Mouse (Mus musculus) liver, adult 2 months (tissue): Measurements from ENCODE around the gene Eif2b2. TPM values are rescaled to one million over a fixed set of nuclear protein-coding genes. Genes with fewer than 3 reads are reported as not detected.

Experiments
- DNase-seq: peaks from one replicate; pipeline ENCODE4 v3.0.0-alpha.2; 2011; ENCODE audit warnings: low read depth, low spot score; ENCODE audit errors: extremely low read depth
- H3K27ac ChIP-seq: fragments of 200-500 bp; replicated peaks from 2 replicates; pipeline ENCODE4 v1.5.1; 2012; ENCODE audit warnings: low read depth, mild to moderate bottlenecking, control low read depth, inconsistent platforms, low read length; ENCODE audit not compliant: insufficient read depth
- H3K27me3 ChIP-seq: fragments of 200-500 bp; 2 replicates; pipeline ENCODE4 v1.6.1; 2012; ENCODE audit warnings: mild to moderate bottlenecking, moderate library complexity, low read length, inconsistent platforms; ENCODE audit not compliant: control insufficient read depth, insufficient read depth
- H3K36me3 ChIP-seq: fragments of 200-500 bp; 2 replicates; pipeline ENCODE4 v1.6.1; 2012; ENCODE audit warnings: low read length, inconsistent platforms; ENCODE audit not compliant: control insufficient read depth, insufficient read depth
- H3K4me1 ChIP-seq: fragments of 200-500 bp; 2 replicates; pipeline ENCODE4 v1.6.1; 2011; ENCODE audit warnings: low read length; ENCODE audit not compliant: control insufficient read depth, insufficient read depth
- H3K4me3 ChIP-seq: fragments of 200-500 bp; 2 replicates; pipeline ENCODE4 v1.5.1; 2011; ENCODE audit warnings: low read depth, mild to moderate bottlenecking, control low read depth, low read length, moderate library complexity; ENCODE audit not compliant: insufficient read depth
- H3K79me2 ChIP-seq: fragments of 200-500 bp; 2 replicates; pipeline ENCODE4 v1.6.1; 2012; ENCODE audit warnings: inconsistent platforms, mild to moderate bottlenecking, low read length, moderate library complexity; ENCODE audit not compliant: control insufficient read depth, insufficient read depth
- H3K9ac ChIP-seq: fragments of 200-500 bp; 2 replicates; pipeline ENCODE4 v1.6.1; 2012; ENCODE audit warnings: low read depth, mild to moderate bottlenecking, control low read depth, inconsistent platforms, low read length
- CTCF ChIP-seq: fragments of 200-500 bp; IDR thresholded peaks from 2 replicates; pipeline ENCODE4 v1.5.1; 2011; ENCODE audit warnings: low read depth, low read length, control low read depth
- POLR2A ChIP-seq: fragments of 200-500 bp; IDR thresholded peaks from 2 replicates; pipeline ENCODE4 v1.6.1; 2011; ENCODE audit warnings: low read length, control low read depth; ENCODE audit not compliant: insufficient read depth; ENCODE audit errors: extremely low read depth
- WGBS: fragments of 180-500 bp; shearing (Covaris S2); methylation state at CpG from one replicate; pipeline ENCODE4 v1.1.7; 2018; 5-methylcytosine and 5-hydroxymethylcytosine counted together
- polyA plus RNA-seq: library from polyadenylated mRNA; depleted of rRNA; stranded (reverse); fragments of >200 nt; gene quantifications from 2 replicates; pipeline ENCODE4 v1.2.3, GENCODE M21; 2012
- total RNA-seq: library from RNA; depleted of rRNA; stranded (reverse); fragments of >200 nt; gene quantifications from 2 replicates; pipeline ENCODE4 v1.2.3, GENCODE M21; 2014

Eif2b2 gene
- total and polyA plus RNA-seq, 2 experiments: 23.1 to 54.8 TPM

GRCm38 (mm10) chr12:85181475-85182344, 37.6 kb upstream of the Eif2b2 start:
- no peak overlapping the region for H3K27ac ChIP-seq
- H3K36me3 ChIP-seq: no peaks in the 10 kb centered on the region
- no peak overlapping the region for H3K4me3 ChIP-seq
- no peak for DNase-seq
- TF ChIP-seq POLR2A (no peak), CTCF (no peak)
- H3K27me3 ChIP-seq: peaks cover 12% of the 10 kb centered on the region
- 49% methylated on average over 16 of the region's 17 CpGs for WGBS
- H3K4me1 ChIP-seq: no peaks in the 10 kb centered on the region
- H3K79me2 ChIP-seq: no peaks in the 10 kb centered on the region
- no peak overlapping the region for H3K9ac ChIP-seq

DNA sequence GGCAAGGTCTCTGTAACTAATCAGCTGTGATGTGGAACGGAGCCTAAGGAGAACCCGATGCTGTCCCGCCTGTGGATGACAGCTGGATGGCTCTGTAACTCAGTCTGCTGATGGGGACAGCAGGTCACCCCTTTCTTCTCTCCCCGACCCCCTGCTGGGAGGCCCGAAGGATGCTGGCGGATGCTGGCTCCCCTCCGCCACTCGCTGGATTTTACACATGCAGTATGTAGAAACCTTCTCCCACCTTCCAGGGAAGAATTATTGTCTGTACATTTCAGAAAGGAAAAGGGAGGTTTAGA, 37.0 kb upstream of the Eif2b2 start:
- Histone ChIP-seq H3K36me3 (no peaks in the 10 kb centered on the region), H3K4me1 (no peaks in the 10 kb centered on the region), H3K4me3 (no peak overlapping the region), H3K9ac (no peak overlapping the region), H3K27me3 (peaks cover 6% of the 10 kb centered on the region; the same call in 1 of the 2 replicates), H3K79me2 (no peaks in the 10 kb centered on the region), H3K27ac (no peak overlapping the region)
- DNase-seq: no peak
- WGBS: 49% methylated on average over 8 of the region's 8 CpGs
- TF ChIP-seq POLR2A: no peak
- no peak for TF ChIP-seq CTCF

DNA sequence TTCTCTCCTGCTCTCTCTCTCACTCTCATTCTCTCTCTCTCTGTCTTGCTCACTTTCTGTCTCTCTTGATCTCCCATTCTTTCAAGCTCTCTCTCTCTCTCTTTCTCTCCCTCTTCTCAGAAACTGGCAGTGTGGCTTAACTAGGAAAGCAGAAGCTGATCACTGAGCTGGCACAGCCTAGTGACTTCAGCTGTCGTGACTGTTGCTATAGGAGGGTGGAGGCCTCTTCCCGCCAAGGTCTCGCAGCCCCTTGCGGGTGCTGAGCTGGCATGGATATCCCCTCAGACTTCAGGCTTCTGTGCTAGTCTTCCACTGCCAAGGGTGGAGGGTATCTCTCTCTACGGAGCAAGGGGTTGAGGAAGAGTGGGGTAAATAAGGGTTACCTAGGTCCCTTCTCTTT, 36.4 kb upstream of the Eif2b2 start:
- Histone ChIP-seq H3K4me1 (no peaks in the 10 kb centered on the region), H3K27ac (no peak overlapping the region), H3K27me3 (peaks cover 4% of the 10 kb centered on the region; the same call in 1 of the 2 replicates), H3K79me2 (no peaks in the 10 kb centered on the region), H3K4me3 (no peak overlapping the region), H3K9ac (no peak overlapping the region), H3K36me3 (no peaks in the 10 kb centered on the region)
- no peak for DNase-seq
- TF ChIP-seq CTCF: no peak
- TF ChIP-seq POLR2A: no peak
- WGBS: 77% methylated on average over 5 of the region's 5 CpGs

DNA sequence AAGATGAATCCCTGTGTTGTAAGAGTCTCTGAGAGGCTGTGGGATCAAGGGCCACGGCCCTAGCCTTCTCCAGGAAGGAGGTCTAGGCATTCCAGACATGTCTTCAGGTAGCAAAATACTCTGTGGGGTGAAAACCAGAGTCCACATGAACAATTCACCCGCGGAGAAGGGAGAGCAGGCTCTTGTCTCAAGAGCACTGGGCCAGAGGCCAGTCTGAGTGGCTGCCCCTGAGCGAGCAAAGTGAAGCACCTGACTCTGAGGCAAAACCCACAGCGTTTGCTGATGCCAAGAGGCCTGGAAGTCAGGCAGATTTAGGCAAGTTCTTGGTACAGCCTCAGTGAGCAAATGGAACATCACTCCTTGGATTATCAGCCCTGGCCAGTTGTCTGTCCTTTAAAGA, 35.2 kb upstream of the Eif2b2 start:
- WGBS: 66% methylated on average over 5 of the region's 5 CpGs
- H3K4me3 ChIP-seq: no peak overlapping the region
- H3K4me1 ChIP-seq: no peaks in the 10 kb centered on the region
- no peaks in the 10 kb centered on the region for H3K36me3 ChIP-seq
- H3K27ac ChIP-seq: no peak overlapping the region
- DNase-seq: no peak
- no peak for TF ChIP-seq CTCF
- TF ChIP-seq POLR2A: no peak
- no peak overlapping the region for H3K9ac ChIP-seq
- H3K79me2 ChIP-seq: no peaks in the 10 kb centered on the region
- peaks cover 4% of the 10 kb centered on the region; the same call in 1 of the 2 replicates for H3K27me3 ChIP-seq

- Histone ChIP-seq H3K79me2 (no peaks in the 10 kb centered on the region), H3K27me3 (peaks cover 4% of the 10 kb centered on the region; the same call in 1 of the 2 replicates), H3K4me3 (no peak overlapping the region), H3K4me1 (no peaks in the 10 kb centered on the region), H3K9ac (no peak overlapping the region), H3K27ac (no peak overlapping the region), H3K36me3 (no peaks in the 10 kb centered on the region)
- TF ChIP-seq POLR2A: no peak
- TF ChIP-seq CTCF: no peak
- 72% methylated on average over 8 of the region's 8 CpGs for WGBS
- DNase-seq: no peak
Measured at GRCm38 (mm10) chr12:85185810-85186209, 33.5 kb upstream of the Eif2b2 start.

DNA sequence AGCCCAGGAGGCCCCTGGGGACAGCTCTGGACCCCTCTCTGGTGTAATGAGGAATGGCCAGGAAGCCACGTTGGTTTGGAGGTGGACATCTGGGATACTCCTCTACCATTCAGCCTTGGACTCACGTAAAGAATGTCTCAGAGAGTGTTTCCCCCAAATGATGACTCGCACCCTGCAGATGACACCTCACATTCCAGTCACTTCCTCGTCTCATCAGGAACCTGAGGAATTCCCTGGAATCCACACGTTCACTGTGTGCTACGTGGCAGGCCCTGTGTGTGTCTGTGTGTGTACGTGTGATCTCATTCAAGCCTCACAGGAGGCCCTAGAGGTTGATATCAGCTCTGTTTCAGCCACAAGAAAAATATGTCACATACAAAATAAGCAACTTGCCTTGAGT, 32.9 kb upstream of the Eif2b2 start:
- WGBS: 82% methylated on average over 7 of the region's 7 CpGs

More for the DNA sequence above, 32.9 kb upstream of the Eif2b2 start:
- Histone ChIP-seq H3K27ac (no peak overlapping the region), H3K36me3 (no peaks in the 10 kb centered on the region), H3K9ac (no peak overlapping the region), H3K79me2 (no peaks in the 10 kb centered on the region), H3K4me3 (no peak overlapping the region), H3K27me3 (peaks cover 4% of the 10 kb centered on the region; the same call in 1 of the 2 replicates), H3K4me1 (no peaks in the 10 kb centered on the region)
- no peak for DNase-seq
- TF ChIP-seq POLR2A (no peak), CTCF (no peak)
